Mouse (Mus musculus) liver, embryonic 12.5 days (tissue): Measurements from ENCODE around the gene Sipa1l2. TPM values are rescaled to one million over a fixed set of nuclear protein-coding genes. Genes with fewer than 3 reads are reported as not detected.

Experiments used
- ATAC-seq: fragments of 200-750 bp; cut with Nextera tagmentation; 2 replicates; pipeline ENCODE4 v1.8.0; 2017; ENCODE audit warnings: moderate number of reproducible peaks, mild to moderate bottlenecking, moderate library complexity
- H3K27ac ChIP-seq: fragments of 300-500 bp; sonication (generic); 2 replicates; pipeline ENCODE4 v1.5.1; 2016; ENCODE audit warnings: mild to moderate bottlenecking
- H3K27me3 ChIP-seq: fragments of 300-500 bp; sonication (generic); replicated peaks from 2 replicates; pipeline ENCODE4 v1.6.1; 2016; ENCODE audit warnings: mild to moderate bottlenecking, moderate library complexity
- H3K36me3 ChIP-seq: fragments of 300-500 bp; sonication (generic); 2 replicates; pipeline ENCODE4 v1.6.1; 2016; ENCODE audit warnings: mild to moderate bottlenecking, moderate library complexity
- H3K4me1 ChIP-seq: fragments of 300-500 bp; sonication (generic); 2 replicates; pipeline ENCODE4 v1.6.1; 2016
- H3K4me2 ChIP-seq: fragments of 300-500 bp; sonication (generic); 2 replicates; pipeline ENCODE4 v1.6.1; 2016; ENCODE audit warnings: mild to moderate bottlenecking, moderate library complexity
- H3K4me3 ChIP-seq: fragments of 300-500 bp; sonication (generic); 2 replicates; pipeline ENCODE4 v1.5.1; 2016; ENCODE audit warnings: mild to moderate bottlenecking, moderate library complexity
- H3K9ac ChIP-seq: fragments of 300-500 bp; sonication (generic); 2 replicates; pipeline ENCODE4 v1.6.1; 2016; ENCODE audit warnings: mild to moderate bottlenecking, moderate library complexity
- H3K9me3 ChIP-seq: fragments of 300-500 bp; sonication (generic); replicated peaks from 2 replicates; pipeline ENCODE4 v1.6.1; 2016; ENCODE audit warnings: mild to moderate bottlenecking, moderate library complexity
- WGBS: fragments of 180-500 bp; shearing (Covaris S2); methylation state at CpG from one replicate; pipeline ENCODE4 v1.1.7; 2016; ENCODE audit not compliant: insufficient replicate concordance; 5-methylcytosine and 5-hydroxymethylcytosine counted together
- polyA plus RNA-seq: library from polyadenylated mRNA; unstranded; fragments of >200 nt; fragmentation: Nextera tagmentation; extraction: Ambion mirVana; gene quantifications from 2 replicates; pipeline ENCODE4 v1.2.1, GENCODE M21; 2016

Sipa1l2 gene
- polyA plus RNA-seq, 1 experiment from 2014 or later, result 1.9 TPM

DNA sequence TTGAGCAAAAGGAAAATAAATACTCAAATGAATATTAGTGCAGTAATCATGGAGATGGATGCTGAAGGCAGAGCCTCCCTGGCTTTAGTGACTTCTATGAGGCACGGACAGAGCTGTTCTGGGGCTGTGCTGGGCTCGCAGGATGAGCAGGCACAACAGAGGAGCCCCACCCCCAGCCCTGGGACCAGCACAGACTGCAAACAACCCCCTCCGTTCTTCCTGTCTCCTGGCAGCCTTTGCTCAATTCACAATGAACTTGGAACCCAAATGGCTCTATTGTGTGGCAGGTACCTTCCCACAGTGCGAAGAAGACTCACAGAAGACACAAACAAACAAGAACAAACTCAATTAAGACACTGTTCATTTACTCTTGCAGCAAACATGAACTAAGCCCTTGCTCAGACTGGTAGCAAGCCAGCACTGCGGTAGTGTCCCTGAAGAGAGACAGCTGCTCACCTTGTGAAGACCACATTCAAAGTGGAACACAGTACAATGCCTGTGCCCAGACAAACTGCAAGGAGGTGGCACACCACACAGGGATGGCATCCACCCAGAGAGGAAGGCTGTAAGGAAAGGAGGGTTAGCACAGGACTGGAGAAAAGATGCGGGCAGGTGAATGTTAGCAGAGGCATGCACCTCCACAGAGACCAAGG is 64.9 kb downstream of the Sipa1l2 start:
- Histone ChIP-seq H3K4me3 (no peak overlapping the region), H3K9ac (no peak overlapping the region), H3K9me3 (no peaks in the 10 kb centered on the region), H3K36me3 (no peaks in the 10 kb centered on the region), H3K4me2 (no peak overlapping the region), H3K27me3 (no peaks in the 10 kb centered on the region), H3K4me1 (peaks cover 11% of the 10 kb centered on the region; the same call in 1 of the 2 replicates), H3K27ac (no peak overlapping the region)
- ATAC-seq, result 0 out of 2 replicates have a peak, but pooled peaks have one; percentile 35
- 40% methylated on average over 6 of the region's 6 CpGs for WGBS

DNA sequence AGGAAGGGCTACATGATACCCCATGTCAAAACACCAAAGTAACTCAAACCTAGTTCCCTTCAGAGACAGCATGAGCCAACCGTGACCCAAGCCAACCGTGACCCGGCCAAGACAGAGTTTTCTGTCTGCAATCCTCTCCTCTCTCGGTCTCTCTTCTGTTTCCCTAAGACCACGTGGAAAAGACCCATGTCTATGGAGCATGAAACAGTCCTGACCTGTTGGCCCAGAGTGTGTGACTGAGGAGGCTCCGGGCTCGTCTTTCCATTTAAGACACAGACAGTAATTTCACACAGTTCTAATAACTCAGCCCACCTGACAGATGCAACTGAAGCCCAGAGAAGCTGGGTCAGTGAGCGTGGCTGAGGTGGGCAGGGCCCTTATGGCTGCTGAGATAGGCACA is 65.8 kb downstream of the Sipa1l2 start:
- ATAC-seq, result no peak
- WGBS, result 64% methylated on average over 8 of the region's 8 CpGs
- no peak overlapping the region for H3K9ac ChIP-seq

DNA sequence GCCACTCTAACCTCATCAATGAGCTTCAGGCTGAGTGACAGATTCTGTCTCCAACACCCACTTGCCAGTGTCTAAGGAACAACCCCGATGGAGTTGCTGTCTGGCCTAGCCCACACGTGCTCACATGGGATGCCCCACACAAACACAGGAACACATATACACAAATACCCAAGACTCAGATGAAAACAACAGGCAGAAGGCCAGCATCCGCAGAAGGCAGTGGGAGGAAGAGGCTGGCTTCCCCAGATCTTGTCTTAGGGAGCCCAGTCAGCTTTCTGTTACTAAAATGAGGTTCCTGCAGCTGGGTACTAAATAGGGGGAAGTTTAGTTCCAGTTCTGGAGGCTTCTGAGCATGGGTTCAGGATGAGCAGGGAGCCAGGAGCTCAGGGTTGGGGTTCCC is 66.8 kb downstream of the Sipa1l2 start:
- peaks cover 11% of the 10 kb centered on the region; the same call in 1 of the 2 replicates for H3K4me1 ChIP-seq
- H3K27ac ChIP-seq, result no peak overlapping the region
- H3K27me3 ChIP-seq, result no peaks in the 10 kb centered on the region
- WGBS, result 60% methylated on average over 3 of the region's 3 CpGs
- no peaks in the 10 kb centered on the region for H3K36me3 ChIP-seq
- no peaks in the 10 kb centered on the region for H3K9me3 ChIP-seq
- H3K4me3 ChIP-seq, result no peak overlapping the region
- no peak for ATAC-seq
- H3K9ac ChIP-seq, result no peak overlapping the region
- no peak overlapping the region for H3K4me2 ChIP-seq

More for the DNA sequence above, 65.8 kb downstream of the Sipa1l2 start:
- Histone ChIP-seq H3K9me3 (no peaks in the 10 kb centered on the region), H3K27me3 (no peaks in the 10 kb centered on the region), H3K27ac (no peak overlapping the region), H3K4me1 (peaks cover 11% of the 10 kb centered on the region; the same call in 1 of the 2 replicates), H3K4me2 (no peak overlapping the region), H3K4me3 (no peak overlapping the region), H3K36me3 (no peaks in the 10 kb centered on the region)

DNA sequence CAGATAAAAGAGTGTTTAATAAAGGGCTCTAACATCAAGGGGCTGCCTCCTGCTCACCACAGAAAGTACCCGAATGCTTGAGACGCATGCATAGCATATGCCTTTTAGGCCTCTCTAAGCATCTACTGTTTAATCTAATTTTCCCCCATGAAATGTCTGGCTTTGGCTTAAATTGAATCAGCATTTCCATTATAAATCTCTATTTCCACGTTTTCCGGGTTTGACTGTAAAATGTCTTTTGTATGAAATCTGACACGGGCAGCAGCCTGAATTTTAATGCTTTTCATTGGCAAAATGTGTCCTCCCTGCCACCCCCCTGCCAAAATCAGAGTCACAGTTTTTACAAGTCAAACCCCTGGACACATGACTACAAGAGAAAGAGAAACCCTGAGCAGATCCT is 69.6 kb downstream of the Sipa1l2 start:
- no peak for ATAC-seq
- Histone ChIP-seq H3K9ac (no peak overlapping the region), H3K27ac (no peak overlapping the region), H3K4me1 (peaks cover 12% of the 10 kb centered on the region; the same call in 1 of the 2 replicates), H3K27me3 (no peaks in the 10 kb centered on the region), H3K36me3 (no peaks in the 10 kb centered on the region), H3K9me3 (no peaks in the 10 kb centered on the region), H3K4me3 (no peak overlapping the region), H3K4me2 (no peak overlapping the region)
- WGBS, result 51% methylated on average over 5 of the region's 5 CpGs

DNA sequence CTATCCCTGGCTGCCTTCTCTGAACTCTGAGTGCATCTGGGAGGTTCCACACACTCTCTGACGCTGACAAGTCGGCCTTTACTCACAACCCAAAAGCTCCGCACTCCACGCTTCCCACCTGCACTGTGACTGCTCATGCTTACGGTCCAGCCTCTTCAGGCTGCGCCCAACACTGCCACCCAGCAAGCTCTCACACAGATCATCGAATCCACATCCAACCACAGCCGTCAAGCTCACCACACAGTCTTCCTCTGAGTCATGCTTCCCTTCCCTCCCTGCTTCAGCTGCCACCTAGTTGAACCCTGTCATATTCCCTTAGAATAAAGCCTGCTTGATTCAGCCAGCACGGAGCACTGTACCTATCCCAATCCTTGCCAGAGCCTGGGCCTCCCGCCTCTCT is 71.1 kb downstream of the Sipa1l2 start:
- Histone ChIP-seq H3K4me1 (0 out of 2 replicates have a peak, but pooled peaks cover 12% of the 10 kb centered on the region), H3K27ac (no peak overlapping the region), H3K9ac (no peak overlapping the region), H3K4me2 (no peak overlapping the region), H3K4me3 (no peak overlapping the region), H3K9me3 (no peaks in the 10 kb centered on the region), H3K27me3 (no peaks in the 10 kb centered on the region), H3K36me3 (no peaks in the 10 kb centered on the region)
- WGBS, result 41% methylated on average over 10 of the region's 10 CpGs
- no peak for ATAC-seq

DNA sequence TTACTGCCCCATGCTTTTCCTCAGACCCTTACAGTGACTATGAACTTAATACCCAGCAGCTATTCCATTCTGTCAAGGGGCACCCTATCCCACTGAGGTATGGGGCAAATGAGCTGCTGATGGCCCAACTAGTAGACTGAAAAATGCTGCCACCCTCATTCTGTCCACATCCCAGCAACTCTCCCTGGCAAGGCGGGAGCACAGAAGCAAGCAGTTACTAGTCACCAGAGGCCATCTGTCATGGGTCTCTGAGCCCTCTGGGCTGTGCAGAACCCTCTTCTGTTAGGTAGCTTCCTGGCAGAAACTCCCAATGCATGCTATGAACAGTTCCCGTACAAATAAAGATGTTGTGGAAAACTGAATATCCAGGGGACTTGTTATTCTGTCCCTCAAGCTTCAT is 74.1 kb downstream of the Sipa1l2 start:
- Histone ChIP-seq H3K27me3 (no peaks in the 10 kb centered on the region), H3K9ac (no peak overlapping the region), H3K36me3 (no peaks in the 10 kb centered on the region), H3K4me1 (0 out of 2 replicates have a peak, but pooled peaks cover 12% of the 10 kb centered on the region), H3K27ac (no peak overlapping the region), H3K4me2 (no peak overlapping the region), H3K4me3 (no peak overlapping the region), H3K9me3 (no peaks in the 10 kb centered on the region)
- 60% methylated on average over 2 of the region's 2 CpGs for WGBS
- no peak for ATAC-seq

DNA sequence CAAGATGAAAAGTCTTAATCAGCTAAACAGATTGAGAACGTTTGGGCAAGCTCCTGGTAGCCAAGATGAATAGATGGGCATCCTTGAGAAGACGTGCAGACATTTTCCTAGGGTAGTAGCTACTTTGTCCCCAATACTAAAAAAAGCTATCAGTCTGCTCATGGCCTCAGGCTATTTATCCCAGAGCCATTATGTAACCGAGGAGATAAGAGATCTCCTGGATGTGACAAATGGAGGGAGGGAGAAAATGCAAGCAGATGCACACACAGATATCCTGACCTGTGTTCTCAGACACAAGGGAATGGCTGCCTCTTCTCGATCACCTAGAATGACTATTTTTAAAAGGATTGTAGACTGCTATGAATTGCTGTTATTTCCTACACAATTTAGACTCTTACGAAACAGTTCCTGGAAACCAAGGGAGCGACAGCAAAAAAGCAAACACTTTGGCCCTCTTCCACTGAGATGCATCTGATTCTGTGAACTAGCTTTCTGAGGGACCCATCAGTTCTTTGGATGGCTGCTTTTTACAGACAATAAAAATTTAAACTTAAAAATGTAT is 76.3 kb downstream of the Sipa1l2 start:
- 44% methylated on average over 6 of the region's 6 CpGs for WGBS
- Histone ChIP-seq H3K27ac (no peak overlapping the region), H3K4me2 (no peak overlapping the region), H3K36me3 (no peaks in the 10 kb centered on the region), H3K9me3 (no peaks in the 10 kb centered on the region), H3K4me1 (peaks cover 20% of the 10 kb centered on the region; the same call in 1 of the 2 replicates), H3K4me3 (no peak overlapping the region), H3K27me3 (no peaks in the 10 kb centered on the region), H3K9ac (no peak overlapping the region)
- ATAC-seq, result no peak

DNA sequence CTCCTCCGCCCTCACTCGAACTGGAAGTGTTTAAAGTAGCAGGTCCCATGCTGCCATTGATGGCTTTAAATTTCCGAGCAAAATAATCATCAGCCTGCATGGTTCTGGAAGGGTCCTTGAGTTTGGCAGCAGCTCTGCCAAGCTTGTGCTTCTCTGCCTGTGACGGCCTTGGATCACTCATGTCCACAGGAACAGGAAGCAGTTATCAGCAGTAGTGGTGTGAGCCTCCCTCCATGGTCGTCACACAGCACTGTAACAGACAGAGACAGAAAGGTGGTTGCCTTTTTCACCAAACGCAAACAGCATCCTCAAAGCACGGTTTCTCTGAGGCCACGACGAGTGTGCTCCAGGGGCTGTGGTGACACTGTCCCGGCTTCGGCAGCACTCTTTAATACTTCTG is 77.2 kb downstream of the Sipa1l2 start:
- no peak overlapping the region for H3K9ac ChIP-seq
- no peak overlapping the region for H3K4me2 ChIP-seq
- WGBS, result 66% methylated on average over 11 of the region's 11 CpGs
- no peaks in the 10 kb centered on the region for H3K9me3 ChIP-seq
- ATAC-seq, result no peak
- peaks cover 20% of the 10 kb centered on the region; the same call in 1 of the 2 replicates for H3K4me1 ChIP-seq
- H3K27me3 ChIP-seq, result no peaks in the 10 kb centered on the region
- no peaks in the 10 kb centered on the region for H3K36me3 ChIP-seq
- H3K4me3 ChIP-seq, result no peak overlapping the region
- H3K27ac ChIP-seq, result no peak overlapping the region

DNA sequence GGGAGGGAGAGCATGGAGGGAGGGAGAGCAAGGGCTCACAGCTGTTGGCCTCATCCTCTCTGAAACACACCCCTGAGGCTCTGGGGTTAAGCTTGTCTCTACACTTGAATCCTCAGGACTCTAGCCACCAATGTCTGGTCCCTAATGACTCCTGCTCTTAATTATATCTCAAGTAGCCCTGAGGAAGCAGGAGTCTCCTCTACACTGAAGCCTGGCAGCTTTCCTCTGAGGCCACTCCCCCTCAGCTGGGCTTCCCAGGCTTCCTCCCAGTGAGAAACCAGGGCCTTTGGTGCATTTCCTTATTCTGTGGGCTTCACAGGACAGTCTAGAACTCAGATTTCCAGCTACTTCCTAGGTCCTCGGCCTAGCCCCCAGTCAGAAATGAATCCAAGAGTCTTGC is 80.9 kb downstream of the Sipa1l2 start:
- Histone ChIP-seq H3K4me3 (no peak overlapping the region), H3K4me2 (no peak overlapping the region), H3K27me3 (no peaks in the 10 kb centered on the region), H3K9me3 (no peaks in the 10 kb centered on the region), H3K27ac (no peak overlapping the region), H3K4me1 (peaks cover 7% of the 10 kb centered on the region; the same call in 1 of the 2 replicates), H3K9ac (no peak overlapping the region), H3K36me3 (no peaks in the 10 kb centered on the region)
- 32% methylated on average over 1 of the region's 1 CpGs for WGBS
- ATAC-seq, result no peak

DNA sequence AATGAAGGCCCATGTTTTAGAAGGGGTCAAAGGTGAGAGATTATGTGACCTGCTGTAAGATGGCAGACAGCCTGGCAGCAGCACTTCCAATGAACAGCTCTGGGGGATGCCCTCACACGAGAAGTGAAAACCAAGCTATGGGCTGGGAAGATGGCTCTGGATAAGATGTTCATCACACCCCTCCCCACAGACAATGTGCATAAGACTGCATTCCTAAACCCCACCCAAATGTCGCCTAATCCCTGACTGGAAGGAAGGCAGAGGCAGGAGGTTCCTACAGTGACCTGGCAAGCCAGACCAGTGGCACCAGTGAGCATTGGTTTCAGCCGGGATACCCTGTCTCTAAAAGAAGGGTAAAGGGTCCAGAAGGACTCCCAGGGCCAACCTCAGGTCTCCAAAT is 83.9 kb downstream of the Sipa1l2 start:
- H3K36me3 ChIP-seq, result peaks cover 10% of the 10 kb centered on the region; the same call in 1 of the 2 replicates
- no peak for ATAC-seq
- 63% methylated on average over 3 of the region's 3 CpGs for WGBS

DNA sequence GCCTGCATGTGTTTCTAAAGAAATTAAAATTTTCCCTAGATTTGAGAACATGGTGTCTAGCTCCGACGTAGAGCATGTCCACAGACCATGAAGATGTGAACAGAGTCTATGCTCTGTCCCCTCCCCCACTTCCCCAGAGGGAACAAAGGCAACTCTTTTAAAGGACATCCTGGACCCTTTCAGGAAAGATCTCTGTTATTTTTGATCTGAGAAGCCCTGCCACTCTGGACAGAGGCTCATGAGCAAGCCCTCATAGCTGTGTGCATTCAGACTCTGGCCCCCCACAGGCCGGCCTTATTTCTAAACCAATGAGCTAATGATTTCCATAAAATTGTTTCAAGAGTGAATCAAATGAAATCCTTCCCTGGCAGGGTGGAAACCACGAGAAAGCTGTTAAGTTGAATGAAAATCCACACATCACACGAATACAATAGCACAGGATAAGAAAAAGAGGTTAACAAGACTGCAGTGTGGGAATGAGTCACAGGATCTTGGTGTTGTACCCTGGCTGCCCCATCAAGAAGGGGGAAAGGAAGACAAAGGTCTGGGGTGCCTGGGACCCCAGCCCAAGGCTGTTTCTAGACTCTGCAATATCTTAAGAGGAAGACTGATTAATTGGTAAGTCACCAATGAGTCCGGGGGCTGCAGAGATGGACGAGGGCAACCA is 84.9 kb downstream of the Sipa1l2 start:
- Histone ChIP-seq H3K9ac (no peak overlapping the region), H3K36me3 (peaks cover 17% of the 10 kb centered on the region; the same call in 1 of the 2 replicates)
- WGBS, result 51% methylated on average over 7 of the region's 7 CpGs

More for the DNA sequence above, 83.9 kb downstream of the Sipa1l2 start:
- Histone ChIP-seq H3K9ac (no peak overlapping the region), H3K4me2 (no peak overlapping the region), H3K4me1 (peaks cover 7% of the 10 kb centered on the region; the same call in 1 of the 2 replicates), H3K4me3 (no peak overlapping the region), H3K27ac (no peak overlapping the region), H3K27me3 (no peaks in the 10 kb centered on the region), H3K9me3 (no peaks in the 10 kb centered on the region)

DNA sequence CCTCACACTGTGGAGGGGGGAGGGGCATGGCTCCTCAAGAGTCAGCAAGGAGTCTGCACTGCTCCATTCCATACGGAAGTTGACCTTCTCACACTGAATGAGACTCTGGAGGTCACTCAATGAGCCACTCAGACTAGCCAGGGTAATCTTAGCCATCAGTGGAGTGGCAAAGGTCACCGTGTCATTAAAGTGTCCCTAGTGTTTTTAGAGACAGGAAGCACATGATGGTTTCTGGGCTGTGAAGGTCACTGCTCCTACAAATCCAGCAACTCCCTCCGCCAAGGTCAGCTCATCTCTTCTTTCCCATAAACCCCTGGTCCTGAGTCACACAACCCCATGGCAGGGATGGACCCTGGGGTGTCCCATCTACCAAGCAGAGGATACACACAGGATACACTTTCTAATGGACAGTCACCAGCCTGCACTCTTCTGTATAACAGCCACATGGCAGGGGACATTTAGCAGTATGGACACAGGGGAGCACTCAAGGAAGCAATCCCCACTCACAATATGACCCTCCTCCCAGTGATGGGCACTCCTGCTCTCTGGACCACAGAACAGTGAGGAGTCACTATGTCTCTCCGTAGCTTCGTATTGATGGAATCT is 87.0 kb downstream of the Sipa1l2 start:
- H3K4me2 ChIP-seq, result no peak overlapping the region
- peaks cover 22% of the 10 kb centered on the region for H3K36me3 ChIP-seq
- no peak overlapping the region for H3K9ac ChIP-seq
- H3K4me3 ChIP-seq, result no peak overlapping the region
- H3K9me3 ChIP-seq, result no peaks in the 10 kb centered on the region
- 77% methylated on average over 5 of the region's 5 CpGs for WGBS
- ATAC-seq, result no peak
- H3K27me3 ChIP-seq, result no peaks in the 10 kb centered on the region
- H3K27ac ChIP-seq, result no peak overlapping the region
- H3K4me1 ChIP-seq, result no peaks in the 10 kb centered on the region

More for the DNA sequence above, 84.9 kb downstream of the Sipa1l2 start:
- Histone ChIP-seq H3K27ac (no peak overlapping the region), H3K27me3 (no peaks in the 10 kb centered on the region), H3K4me2 (no peak overlapping the region), H3K4me3 (no peak overlapping the region), H3K9me3 (no peaks in the 10 kb centered on the region), H3K4me1 (peaks cover 7% of the 10 kb centered on the region; the same call in 1 of the 2 replicates)
- ATAC-seq, result no peak
